Mouse (Mus musculus) macrophage (primary cell): Measurements from ENCODE around the gene Klhdc9. TPM values are rescaled to one million over a fixed set of nuclear protein-coding genes. Genes with fewer than 3 reads are reported as not detected.

Experiments used
- H3K27ac ChIP-seq: fragments of 350-480 bp; formaldehyde crosslinking; 2 replicates; pipeline ENCODE4 v1.9.0; 2021
- H3K36me3 ChIP-seq: fragments of 350-480 bp; formaldehyde crosslinking; 2 replicates; pipeline ENCODE4 v1.9.0; 2021; ENCODE audit errors: inconsistent target
- H3K4me3 ChIP-seq: fragments of 350-480 bp; formaldehyde crosslinking; 2 replicates; pipeline ENCODE4 v1.9.0; 2021; ENCODE audit errors: inconsistent target
- H3K79me2 ChIP-seq: fragments of 350-480 bp; formaldehyde crosslinking; 2 replicates; pipeline ENCODE4 v1.9.0; 2021; ENCODE audit errors: inconsistent target
- WGBS: methylation state at CpG from one replicate; pipeline ENCODE4 v1.1.7; 2026; ENCODE audit warnings: inconsistent platforms; ENCODE audit not compliant: missing documents; 5-methylcytosine and 5-hydroxymethylcytosine counted together
- polyA plus RNA-seq: library from polyadenylated mRNA; stranded (reverse); fragments of 250-400 nt; gene quantifications from 3 replicates; pipeline ENCODE4 v1.2.4, GENCODE M21; 2018; ENCODE audit warnings: inconsistent platforms

Klhdc9 gene
- polyA plus RNA-seq, 1 experiment from 2014 or later = 0.11 TPM

- no peak overlapping the region for H3K4me3 ChIP-seq
- H3K79me2 ChIP-seq = peaks cover 57% of the 10 kb centered on the region; the same call in 1 of the 2 replicates
- 35% methylated on average over 4 of the region's 4 CpGs for WGBS
- no peak overlapping the region for H3K27ac ChIP-seq
- H3K36me3 ChIP-seq = no peaks in the 10 kb centered on the region
Measured at GRCm38 (mm10) chr1:171373946-171374345, 13.3 kb upstream of the Klhdc9 start.

- Histone ChIP-seq H3K79me2 (peaks cover 51% of the 10 kb centered on the region; the same call in 1 of the 2 replicates), H3K36me3 (no peaks in the 10 kb centered on the region), H3K27ac (no peak overlapping the region), H3K4me3 (no peak overlapping the region)
- 91% methylated on average over 3 of the region's 3 CpGs for WGBS
Measured at GRCm38 (mm10) chr1:171372880-171373279, 12.3 kb upstream of the Klhdc9 start.

DNA sequence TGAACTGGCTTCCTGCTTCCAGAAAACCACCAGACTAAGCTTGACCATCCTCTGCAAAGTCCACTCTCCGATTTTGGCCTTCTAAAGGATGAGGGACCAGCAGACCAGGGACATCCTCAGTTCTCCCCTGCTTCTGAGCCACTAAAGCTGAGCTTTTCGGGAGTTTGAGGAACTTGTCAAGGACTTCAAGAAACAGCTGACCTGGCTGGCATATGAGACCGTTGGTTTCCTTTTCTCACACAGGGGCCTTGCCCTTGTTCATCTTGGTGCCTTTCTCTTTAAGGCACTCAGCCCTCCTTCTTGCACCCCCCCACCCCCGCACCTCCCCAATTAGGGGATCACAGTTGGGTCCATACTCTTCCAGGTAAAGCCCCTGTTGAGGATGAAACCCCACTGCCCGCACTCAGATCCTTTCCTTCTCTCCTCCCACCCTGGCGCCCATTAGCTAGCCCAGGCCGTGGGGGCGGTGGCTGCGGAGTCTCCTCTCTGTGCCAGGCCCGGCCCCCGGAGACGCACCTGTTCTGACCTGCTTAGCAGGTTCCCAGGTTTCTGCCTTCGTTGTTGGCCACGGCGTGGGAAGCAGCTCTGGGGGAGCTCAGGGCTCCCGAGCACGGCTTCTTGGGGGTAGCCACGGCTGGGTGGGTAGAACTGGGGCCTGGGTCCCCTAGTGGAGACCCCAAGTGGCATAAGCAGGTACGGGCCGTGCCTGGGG, 9.4 kb upstream of the Klhdc9 start, which contains the start of gene Nectin4:
TSS of gene Nectin4 (plus strand) at position 255 of the 712 bp plus-strand sequence.
- WGBS = 19% methylated on average over 18 of the region's 20 CpGs
- peak within 1 kb of the TSS; percentile 40 for H3K4me3 ChIP-seq
- H3K79me2 ChIP-seq = peaks cover 46% of the 10 kb centered on the region; the same call in 1 of the 2 replicates
- peak within 1 kb of the TSS; percentile 72 for H3K27ac ChIP-seq
- H3K36me3 ChIP-seq = no peaks in the 10 kb centered on the region

GRCm38 (mm10) chr1:171365934-171366333, 5.3 kb upstream of the Klhdc9 start:
- peaks cover 8% of the 10 kb centered on the region; the same call in 1 of the 2 replicates for H3K79me2 ChIP-seq
- WGBS = 45% methylated on average over 7 of the region's 7 CpGs
- peak overlapping the region; percentile 21; the same call in 1 of the 2 replicates for H3K27ac ChIP-seq
- H3K4me3 ChIP-seq = no peak overlapping the region
- no peaks in the 10 kb centered on the region for H3K36me3 ChIP-seq

DNA sequence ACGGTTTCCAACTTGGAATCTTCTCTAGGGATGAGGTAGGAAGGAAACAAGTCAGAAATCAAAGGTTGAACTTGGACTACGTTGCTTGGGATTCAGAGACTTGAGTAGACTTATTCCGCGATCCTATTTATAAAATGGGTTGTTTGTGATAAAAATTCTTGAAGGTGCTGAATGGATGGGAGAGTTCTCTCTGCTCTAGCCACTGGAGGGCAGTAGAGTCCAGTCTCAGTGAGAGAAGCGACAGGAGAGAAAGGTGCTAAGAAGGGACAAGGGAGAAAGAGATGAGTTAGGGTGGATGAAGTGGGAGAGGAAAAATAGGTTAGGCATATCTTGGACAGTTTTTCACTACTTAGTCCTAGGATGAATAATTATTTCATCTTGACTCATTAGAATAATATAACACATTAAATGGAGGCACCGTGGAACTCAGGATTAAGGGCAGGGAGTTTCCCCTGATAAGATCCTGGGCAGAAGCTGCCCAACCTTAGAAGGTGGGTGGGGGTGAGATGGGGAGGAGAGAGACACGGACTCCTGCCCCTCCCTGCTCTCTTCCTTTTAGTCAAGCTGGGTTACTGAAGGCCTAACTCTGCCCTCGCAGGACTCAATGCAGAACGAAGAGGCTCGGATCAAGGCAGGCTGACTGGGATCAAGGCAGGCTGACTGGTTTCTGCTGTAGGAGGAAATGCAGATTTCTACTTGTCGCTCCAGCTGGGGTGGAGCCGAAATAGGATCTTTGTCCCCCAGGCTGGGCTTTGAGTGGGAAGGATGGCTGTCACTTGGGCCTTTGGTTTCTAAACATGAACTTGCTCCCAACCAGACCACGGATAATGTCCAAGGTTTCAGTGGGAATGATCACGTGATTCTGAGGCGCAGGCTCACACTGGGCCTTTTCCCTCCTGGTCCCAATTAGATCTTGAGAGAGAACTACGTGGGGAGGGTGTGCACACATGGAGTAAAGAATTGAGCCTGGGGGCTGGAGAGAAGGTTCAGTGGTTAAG, 807 bp upstream of the Klhdc9 start:
- 53% methylated on average over 16 of the region's 16 CpGs for WGBS
- Histone ChIP-seq H3K4me3 (peak overlapping the region; percentile 23), H3K27ac (no peak overlapping the region), H3K36me3 (peaks cover 28% of the 10 kb centered on the region; the same call in 1 of the 2 replicates), H3K79me2 (peaks cover 2% of the 10 kb centered on the region; the same call in 1 of the 2 replicates)

GRCm38 (mm10) chr1:171360253-171360652, 345 bp downstream of the Klhdc9 start:
- Histone ChIP-seq H3K36me3 (peaks cover 29% of the 10 kb centered on the region; the same call in 1 of the 2 replicates), H3K4me3 (peak overlapping the region; percentile 23; the same call in 1 of the 2 replicates), H3K79me2 (peaks cover 11% of the 10 kb centered on the region; the same call in 1 of the 2 replicates), H3K27ac (no peak overlapping the region)
- WGBS = 33% methylated on average over 26 of the region's 26 CpGs

- peaks cover 29% of the 10 kb centered on the region for H3K79me2 ChIP-seq
- no peak overlapping the region for H3K27ac ChIP-seq
- H3K36me3 ChIP-seq = peaks cover 29% of the 10 kb centered on the region; the same call in 1 of the 2 replicates
- H3K4me3 ChIP-seq = no peak overlapping the region
- 82% methylated on average over 3 of the region's 4 CpGs for WGBS
Measured at GRCm38 (mm10) chr1:171358421-171358820, 2.2 kb downstream of the Klhdc9 start.

DNA sequence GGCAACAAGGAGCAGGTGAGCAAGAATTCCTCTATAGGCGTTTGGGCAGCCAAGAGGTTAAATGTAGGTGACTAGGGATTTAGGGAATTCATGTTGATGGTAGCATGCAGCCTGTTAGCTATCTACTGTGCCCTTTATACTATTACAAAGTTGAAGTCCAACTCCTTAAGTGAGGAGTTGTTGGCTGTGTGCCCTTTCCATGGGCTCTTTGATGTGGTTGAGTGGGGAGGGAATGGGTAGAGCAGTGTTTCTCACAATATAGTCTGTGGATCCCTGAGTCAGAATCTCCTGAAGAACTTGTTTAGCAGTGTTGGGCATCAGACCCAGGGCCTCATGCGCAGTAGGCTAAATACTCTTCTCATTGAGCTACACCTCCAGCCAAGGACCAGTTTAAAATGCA, 3.8 kb downstream of the Klhdc9 start:
- WGBS = 100% methylated on average over 2 of the region's 2 CpGs
- peaks cover 29% of the 10 kb centered on the region; the same call in 1 of the 2 replicates for H3K36me3 ChIP-seq
- H3K79me2 ChIP-seq = peaks cover 46% of the 10 kb centered on the region
- H3K27ac ChIP-seq = no peak overlapping the region
- no peak overlapping the region for H3K4me3 ChIP-seq

DNA sequence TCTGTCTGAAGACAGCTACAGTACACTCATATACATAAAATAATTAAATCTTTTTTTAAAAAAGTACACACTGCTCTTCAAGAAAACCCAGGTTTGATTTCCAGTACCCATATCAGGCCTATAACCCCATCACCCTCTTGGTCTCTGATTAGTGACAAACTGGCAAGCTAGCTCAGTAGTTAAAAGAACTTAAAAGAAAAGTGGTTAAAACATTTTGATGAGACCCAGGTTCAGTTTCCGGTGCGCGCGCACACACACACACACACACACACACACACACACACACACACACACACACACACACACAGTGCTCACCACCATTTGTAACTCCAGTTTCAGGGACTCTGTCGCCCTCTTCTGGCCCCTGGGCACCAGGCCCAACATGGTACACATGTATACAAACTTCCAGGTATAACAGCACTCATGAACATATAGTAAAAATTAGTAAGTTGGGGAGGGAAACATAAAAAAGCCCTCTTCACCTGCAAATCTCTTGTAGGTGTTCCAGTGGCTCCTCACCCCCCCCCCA, 4.7 kb downstream of the Klhdc9 start:
- Histone ChIP-seq H3K4me3 (no peak overlapping the region), H3K36me3 (peaks cover 29% of the 10 kb centered on the region; the same call in 1 of the 2 replicates), H3K79me2 (peaks cover 55% of the 10 kb centered on the region), H3K27ac (no peak overlapping the region)
- 76% methylated on average over 5 of the region's 5 CpGs for WGBS

- WGBS = 93% methylated on average over 2 of the region's 2 CpGs
- peaks cover 94% of the 10 kb centered on the region for H3K79me2 ChIP-seq
- no peak overlapping the region for H3K27ac ChIP-seq
Measured at GRCm38 (mm10) chr1:171349210-171349609, 11.4 kb downstream of the Klhdc9 start.

GRCm38 (mm10) chr1:171348665-171349064, 11.9 kb downstream of the Klhdc9 start:
- H3K79me2 ChIP-seq = peaks cover 89% of the 10 kb centered on the region
- H3K27ac ChIP-seq = no peak overlapping the region
- 89% methylated on average over 3 of the region's 3 CpGs for WGBS
- H3K36me3 ChIP-seq = no peaks in the 10 kb centered on the region
- no peak overlapping the region for H3K4me3 ChIP-seq

More at GRCm38 (mm10) chr1:171349210-171349609, 11.4 kb downstream of the Klhdc9 start:
- Histone ChIP-seq H3K36me3 (no peaks in the 10 kb centered on the region), H3K4me3 (no peak overlapping the region)

- peaks cover 22% of the 10 kb centered on the region; the same call in 1 of the 2 replicates for H3K36me3 ChIP-seq
- H3K27ac ChIP-seq = peak overlapping the region; percentile 65
- H3K79me2 ChIP-seq = peaks cover 63% of the 10 kb centered on the region
- H3K4me3 ChIP-seq = peak overlapping the region; percentile 99
- WGBS = 2% methylated on average over 14 of the region's 14 CpGs
Measured at GRCm38 (mm10) chr1:171346095-171346450, 14.5 kb downstream of the Klhdc9 start.

- Histone ChIP-seq H3K79me2 (peaks cover 57% of the 10 kb centered on the region), H3K27ac (peak within 1 kb of the TSS; percentile 65), H3K4me3 (peak within 1 kb of the TSS; percentile 99), H3K36me3 (peaks cover 26% of the 10 kb centered on the region; the same call in 1 of the 2 replicates)
- WGBS = under 1% methylated on average over 53 of the region's 53 CpGs
Measured at GRCm38 (mm10) chr1:171345225-171346094, 15.1 kb downstream of the Klhdc9 start, which contains the start of the genes Nit1 and Pfdn2. TSS of gene Nit1 (minus strand) at chr1:171345646. TSS of gene Pfdn2 (plus strand) at chr1:171345670.
